Mouse (Mus musculus) T-helper 17 cell (primary cell): ENCODE results near the gene Gm21913.
"Not testable (repeated sequence)": the region's sequence is repeated elsewhere in the genome, so short reads cannot be mapped to it uniquely, and the experiment has no call there.

ENCODE experiments used
- in situ Hi-C, 2 experiments: fragments of 300-600 bp; cut with MboI, MseI; formaldehyde crosslinking; loops; 1 replicate in 1 of 2; 2 replicates in 1 of 2; pipeline ENCODE4 v1.15.1; 2025; ENCODE audit warnings: high pct_unique_total_duplicates in 2 of 2

The Gm21913 gene

GRCm38 (mm10) chrY:74623596-74623995 is at the start of gene Gm21913:
Gene Gm21913, plus strand, starts transcription at chrY:74623896.
- in situ Hi-C loops, result not testable (repeated sequence)
